Mouse (Mus musculus) ES-Bruce4 (cell line): ENCODE measurements around the gene Spred1.

Experiments used
- CTCF ChIP-seq: IDR thresholded peaks from one replicate; pipeline ENCODE4 v1.8.1; 2011; ENCODE audit warnings: low read depth, low read length
- POLR2A ChIP-seq: IDR thresholded peaks from one replicate; pipeline ENCODE4 v1.8.1; 2011; ENCODE audit warnings: low read length; ENCODE audit not compliant: insufficient read depth

DNA sequence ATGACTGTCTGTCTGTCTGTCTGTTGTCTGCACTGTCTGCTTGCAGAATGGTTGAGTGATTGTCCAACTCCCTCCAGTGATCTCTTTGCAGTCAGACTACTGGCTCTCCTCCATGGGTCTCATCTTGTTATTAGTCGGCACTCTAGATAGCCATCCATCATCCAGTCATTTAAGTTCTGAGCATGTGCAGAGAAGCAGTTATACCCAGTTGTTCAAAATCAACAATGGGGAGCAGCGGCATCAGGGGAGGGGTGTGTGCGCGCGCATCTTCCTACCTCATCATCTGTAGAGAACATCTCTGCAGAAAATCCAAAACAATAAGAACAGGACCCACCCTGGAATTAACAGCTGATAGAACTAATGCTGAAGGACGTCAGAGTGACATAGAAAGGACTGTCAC is 83.9 kb downstream of the Spred1 start:
- TF ChIP-seq POLR2A = no peak
- TF ChIP-seq CTCF = no peak
